Mouse (Mus musculus): Measurements from ENCODE around the gene Nup85. TPM values are rescaled to one million over a fixed set of nuclear protein-coding genes. Genes with fewer than 3 reads are reported as not detected.

Gene Nup85
- polyA plus RNA-seq, 1 experiment from 2014 or later, result 134 TPM

- ATAC-seq, result no peak
These were observed 727 bp downstream of the Nup85 start for GRCm38 (mm10) chr11:115564961-115565360.

GRCm38 (mm10) chr11:115579080-115579479 is 14.8 kb downstream of the Nup85 start:
- Histone ChIP-seq H3K9me3 (ENCODE audit: control insufficient read depth, low read length) (no peaks in the 10 kb centered on the region), H3K36me3 (ENCODE audit: control insufficient read depth, insufficient read depth, low read length) (peaks cover 19% of the 10 kb centered on the region), H3K9ac (ENCODE audit: low read depth, low read length) (no peak overlapping the region), H3K27me3 (replicated peaks; ENCODE audit: control insufficient read depth, insufficient read depth, low read length) (no peaks in the 10 kb centered on the region), H3K4me3 (ENCODE audit: low read length) (no peak overlapping the region), H3K4me1 (ENCODE audit: control insufficient read depth, insufficient read depth, low read length) (no peaks in the 10 kb centered on the region), H3K4me2 (ENCODE audit: low read depth, low read length) (no peak overlapping the region), H3K27ac (ENCODE audit: low read length) (no peak overlapping the region)
- no peak for ATAC-seq

More at GRCm38 (mm10) chr11:115564961-115565360, 727 bp downstream of the Nup85 start:
- Histone ChIP-seq H3K4me2 (ENCODE audit: low read depth, low read length) (peak overlapping the region; percentile 74), H3K9ac (ENCODE audit: low read depth, low read length) (peak overlapping the region; percentile 79), H3K27ac (ENCODE audit: low read length) (no peak overlapping the region), H3K4me1 (ENCODE audit: control insufficient read depth, insufficient read depth, low read length) (peaks cover 12% of the 10 kb centered on the region), H3K9me3 (ENCODE audit: control insufficient read depth, low read length) (no peaks in the 10 kb centered on the region), H3K27me3 (replicated peaks; ENCODE audit: control insufficient read depth, insufficient read depth, low read length) (no peaks in the 10 kb centered on the region), H3K4me3 (ENCODE audit: low read length) (peak overlapping the region; percentile 88), H3K36me3 (ENCODE audit: control insufficient read depth, insufficient read depth, low read length) (peaks cover 16% of the 10 kb centered on the region)
- 16% methylated on average over 7 of the region's 7 CpGs for WGBS

DNA sequence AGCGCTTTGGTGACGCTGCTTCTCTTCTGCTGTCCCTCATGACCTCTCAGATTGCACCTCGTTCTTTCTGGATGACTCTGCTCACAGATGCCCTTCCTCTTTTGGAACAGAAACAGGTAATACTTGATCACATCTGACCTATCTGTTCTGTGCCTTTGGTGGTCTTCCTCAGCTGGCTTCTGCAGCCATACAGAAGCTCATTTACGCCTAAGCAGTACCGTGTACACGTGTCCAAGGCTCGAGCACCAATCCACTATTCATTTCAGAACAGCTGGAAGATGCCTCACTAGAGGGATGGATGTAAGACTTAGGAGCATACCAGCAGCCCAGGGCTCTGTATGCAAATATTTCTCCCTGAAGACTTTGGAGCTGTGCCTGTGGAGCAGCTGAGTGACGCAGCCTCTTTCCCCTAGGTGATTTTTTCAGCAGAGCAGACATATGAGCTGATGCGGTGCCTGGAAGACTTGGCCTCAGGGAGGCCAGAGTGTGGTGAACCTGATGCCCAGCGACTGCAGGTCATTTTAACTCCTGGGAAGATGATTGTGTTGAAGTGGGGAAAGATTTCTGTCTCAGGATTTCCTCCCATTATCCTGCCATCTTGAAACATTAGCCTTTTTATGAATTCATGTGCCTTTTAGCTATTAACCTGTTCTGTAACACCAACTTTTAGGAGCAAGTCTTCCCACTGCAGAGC is 18.8 kb downstream of the Nup85 start:
- no peaks in the 10 kb centered on the region for H3K9me3 ChIP-seq (ENCODE audit: control insufficient read depth, low read length)
- no peak overlapping the region for H3K9ac ChIP-seq (ENCODE audit: low read depth, low read length)
- no peak overlapping the region for H3K4me3 ChIP-seq (ENCODE audit: low read length)
- peaks cover 45% of the 10 kb centered on the region for H3K36me3 ChIP-seq (ENCODE audit: control insufficient read depth, insufficient read depth, low read length)
- ATAC-seq, result no peak
- no peaks in the 10 kb centered on the region for H3K4me1 ChIP-seq (ENCODE audit: control insufficient read depth, insufficient read depth, low read length)
- H3K27me3 ChIP-seq (replicated peaks; ENCODE audit: control insufficient read depth, insufficient read depth, low read length), result no peaks in the 10 kb centered on the region
- WGBS, result 74% methylated on average over 10 of the region's 10 CpGs
- H3K4me2 ChIP-seq (ENCODE audit: low read depth, low read length), result no peak overlapping the region
- H3K27ac ChIP-seq (ENCODE audit: low read length), result no peak overlapping the region

DNA sequence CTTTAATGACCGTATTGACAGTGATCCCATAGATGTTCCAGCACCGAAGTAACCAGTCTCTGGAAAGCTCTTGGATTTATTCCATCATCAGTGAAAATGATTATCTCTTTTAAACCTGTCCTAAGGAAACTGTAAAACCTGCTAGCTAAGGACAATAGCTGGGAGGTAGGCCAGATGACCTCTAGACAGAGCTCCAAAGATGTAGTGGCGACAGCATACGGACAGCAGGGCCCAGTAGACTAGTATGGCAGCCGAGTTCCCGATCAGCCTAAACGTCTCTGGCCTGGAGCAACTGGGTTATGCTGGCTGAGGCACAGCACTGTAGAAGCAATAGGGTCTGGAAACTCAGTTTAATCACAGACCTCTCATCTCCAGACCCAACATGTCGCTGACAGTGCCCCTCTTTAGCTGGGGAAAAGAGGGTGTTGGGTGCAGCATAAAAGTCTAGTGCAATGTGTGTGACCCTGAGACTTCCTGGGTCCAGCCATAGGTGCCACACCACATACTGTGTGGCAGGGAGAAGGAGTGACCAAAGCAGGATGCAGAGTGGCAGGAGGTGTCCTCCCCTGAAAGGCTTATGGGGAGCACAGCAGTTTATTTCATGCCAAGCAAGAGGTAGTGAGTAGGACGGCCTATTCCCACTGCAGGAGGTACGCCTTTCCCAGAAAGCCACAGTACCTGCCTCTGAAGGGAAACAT is 20.3 kb downstream of the Nup85 start:
- Histone ChIP-seq H3K36me3 (ENCODE audit: control insufficient read depth, insufficient read depth, low read length) (peaks cover 43% of the 10 kb centered on the region), H3K4me2 (ENCODE audit: low read depth, low read length) (no peak overlapping the region), H3K27ac (ENCODE audit: low read length) (no peak overlapping the region), H3K4me1 (ENCODE audit: control insufficient read depth, insufficient read depth, low read length) (no peaks in the 10 kb centered on the region), H3K9ac (ENCODE audit: low read depth, low read length) (no peak overlapping the region), H3K9me3 (ENCODE audit: control insufficient read depth, low read length) (no peaks in the 10 kb centered on the region), H3K27me3 (replicated peaks; ENCODE audit: control insufficient read depth, insufficient read depth, low read length) (no peaks in the 10 kb centered on the region), H3K4me3 (ENCODE audit: low read length) (no peak overlapping the region)
- ATAC-seq, result no peak
- WGBS, result 84% methylated on average over 10 of the region's 10 CpGs

DNA sequence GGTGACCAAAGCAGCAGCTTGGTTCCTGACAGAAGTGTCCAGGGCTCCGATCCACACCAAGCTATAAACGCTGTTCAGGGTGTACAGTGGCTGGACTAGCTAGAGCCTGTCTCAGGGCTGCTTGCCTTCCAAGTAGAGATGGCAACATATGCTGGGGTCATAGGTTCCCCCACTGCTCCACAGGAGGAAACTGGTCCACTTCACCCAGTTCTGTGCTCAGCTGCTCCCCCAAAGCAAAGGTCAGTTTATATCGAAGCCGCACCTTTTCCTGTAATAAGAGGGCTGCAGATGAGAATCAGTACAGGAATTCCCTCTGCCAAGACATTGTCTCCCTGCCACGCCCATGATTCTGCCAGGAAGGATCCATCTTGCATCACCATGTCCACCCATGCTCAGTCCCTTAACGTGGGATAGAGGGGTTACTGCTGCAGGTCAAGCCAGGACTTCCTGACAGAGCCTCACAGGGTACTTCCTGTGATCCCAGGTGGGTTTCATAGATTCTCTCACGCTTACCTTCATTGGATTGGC is 21.4 kb downstream of the Nup85 start:
- no peak overlapping the region for H3K4me2 ChIP-seq (ENCODE audit: low read depth, low read length)
- 80% methylated on average over 7 of the region's 7 CpGs for WGBS
- no peak overlapping the region for H3K27ac ChIP-seq (ENCODE audit: low read length)
- H3K4me3 ChIP-seq (ENCODE audit: low read length), result no peak overlapping the region
- peaks cover 44% of the 10 kb centered on the region for H3K36me3 ChIP-seq (ENCODE audit: control insufficient read depth, insufficient read depth, low read length)
- ATAC-seq, result no peak
- no peaks in the 10 kb centered on the region for H3K9me3 ChIP-seq (ENCODE audit: control insufficient read depth, low read length)
- no peaks in the 10 kb centered on the region for H3K4me1 ChIP-seq (ENCODE audit: control insufficient read depth, insufficient read depth, low read length)
- H3K27me3 ChIP-seq (replicated peaks; ENCODE audit: control insufficient read depth, insufficient read depth, low read length), result no peaks in the 10 kb centered on the region
- no peak overlapping the region for H3K9ac ChIP-seq (ENCODE audit: low read depth, low read length)

GRCm38 (mm10) chr11:115586403-115586802 is 22.2 kb downstream of the Nup85 start:
- Histone ChIP-seq H3K27ac (ENCODE audit: low read length) (no peak overlapping the region), H3K9me3 (ENCODE audit: control insufficient read depth, low read length) (no peaks in the 10 kb centered on the region), H3K9ac (ENCODE audit: low read depth, low read length) (no peak overlapping the region), H3K36me3 (ENCODE audit: control insufficient read depth, insufficient read depth, low read length) (peaks cover 44% of the 10 kb centered on the region), H3K27me3 (replicated peaks; ENCODE audit: control insufficient read depth, insufficient read depth, low read length) (no peaks in the 10 kb centered on the region), H3K4me3 (ENCODE audit: low read length) (no peak overlapping the region), H3K4me1 (ENCODE audit: control insufficient read depth, insufficient read depth, low read length) (no peaks in the 10 kb centered on the region), H3K4me2 (ENCODE audit: low read depth, low read length) (no peak overlapping the region)
- no peak for ATAC-seq
- 90% methylated on average over 9 of the region's 9 CpGs for WGBS

GRCm38 (mm10) chr11:115587984-115588383 is 23.8 kb downstream of the Nup85 start:
- no peaks in the 10 kb centered on the region for H3K9me3 ChIP-seq (ENCODE audit: control insufficient read depth, low read length)
- 85% methylated on average over 9 of the region's 9 CpGs for WGBS
- H3K27ac ChIP-seq (ENCODE audit: low read length), result no peak overlapping the region
- H3K4me2 ChIP-seq (ENCODE audit: low read depth, low read length), result no peak overlapping the region
- H3K4me3 ChIP-seq (ENCODE audit: low read length), result no peak overlapping the region
- peaks cover 50% of the 10 kb centered on the region for H3K36me3 ChIP-seq (ENCODE audit: control insufficient read depth, insufficient read depth, low read length)
- no peak for ATAC-seq
- no peaks in the 10 kb centered on the region for H3K4me1 ChIP-seq (ENCODE audit: control insufficient read depth, insufficient read depth, low read length)
- H3K9ac ChIP-seq (ENCODE audit: low read depth, low read length), result no peak overlapping the region
- H3K27me3 ChIP-seq (replicated peaks; ENCODE audit: control insufficient read depth, insufficient read depth, low read length), result no peaks in the 10 kb centered on the region

GRCm38 (mm10) chr11:115590526-115591075 is 26.4 kb downstream of the Nup85 start:
- H3K36me3 ChIP-seq (ENCODE audit: control insufficient read depth, insufficient read depth, low read length), result peaks cover 45% of the 10 kb centered on the region
- 83% methylated on average over 2 of the region's 2 CpGs for WGBS
- no peaks in the 10 kb centered on the region for H3K9me3 ChIP-seq (ENCODE audit: control insufficient read depth, low read length)
- no peak overlapping the region for H3K4me3 ChIP-seq (ENCODE audit: low read length)
- no peaks in the 10 kb centered on the region for H3K27me3 ChIP-seq (replicated peaks; ENCODE audit: control insufficient read depth, insufficient read depth, low read length)
- H3K4me2 ChIP-seq (ENCODE audit: low read depth, low read length), result no peak overlapping the region
- H3K9ac ChIP-seq (ENCODE audit: low read depth, low read length), result no peak overlapping the region
- H3K4me1 ChIP-seq (ENCODE audit: control insufficient read depth, insufficient read depth, low read length), result no peaks in the 10 kb centered on the region
- ATAC-seq, result no peak
- H3K27ac ChIP-seq (ENCODE audit: low read length), result no peak overlapping the region

GRCm38 (mm10) chr11:115595209-115595608 is 31.0 kb downstream of the Nup85 start:
- H3K4me2 ChIP-seq (ENCODE audit: low read depth, low read length), result no peak overlapping the region
- whole genome bisulfite sequencing, result 96% methylated on average over 3 of the region's 3 CpGs
- no peak overlapping the region for H3K9ac ChIP-seq (ENCODE audit: low read depth, low read length)
- no peaks in the 10 kb centered on the region for H3K9me3 ChIP-seq (ENCODE audit: control insufficient read depth, low read length)
- no peak overlapping the region for H3K27ac ChIP-seq (ENCODE audit: low read length)
- H3K4me3 ChIP-seq (ENCODE audit: low read length), result no peak overlapping the region
- H3K27me3 ChIP-seq (replicated peaks; ENCODE audit: control insufficient read depth, insufficient read depth, low read length), result no peaks in the 10 kb centered on the region
- ATAC-seq, result no peak
- peaks cover 21% of the 10 kb centered on the region for H3K36me3 ChIP-seq (ENCODE audit: control insufficient read depth, insufficient read depth, low read length)
- no peaks in the 10 kb centered on the region for H3K4me1 ChIP-seq (ENCODE audit: control insufficient read depth, insufficient read depth, low read length)
